Mouse (Mus musculus) embryo, embryonic 9.5 days (tissue): Measurements from ENCODE around the gene Vps35l.

Source experiments
- DNase-seq: peaks from one replicate; pipeline ENCODE4 v3.0.0-alpha.2; 2017; ENCODE audit errors: extremely low spot score

The Vps35l gene

DNA sequence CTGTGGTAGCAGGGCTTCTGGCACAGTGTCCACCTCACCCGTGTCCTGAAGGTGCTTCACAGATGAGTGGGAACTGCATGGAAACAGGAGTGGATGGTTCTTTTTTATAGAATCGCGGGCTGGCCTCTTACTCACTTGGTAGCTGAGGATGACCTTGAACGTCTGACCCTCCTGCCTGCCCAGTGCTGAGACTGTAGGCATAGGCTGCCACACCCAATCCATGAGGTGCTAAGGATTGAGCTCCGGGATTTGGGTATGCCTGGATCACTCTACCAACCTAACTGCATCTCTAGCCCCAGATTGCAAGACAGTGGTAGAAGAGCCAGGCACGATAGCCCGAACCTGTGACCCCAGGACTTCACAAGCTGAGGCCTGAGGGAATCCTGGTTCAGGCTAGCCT lies 77.7 kb downstream of the Vps35l start:
- no peak for DNase-seq

DNA sequence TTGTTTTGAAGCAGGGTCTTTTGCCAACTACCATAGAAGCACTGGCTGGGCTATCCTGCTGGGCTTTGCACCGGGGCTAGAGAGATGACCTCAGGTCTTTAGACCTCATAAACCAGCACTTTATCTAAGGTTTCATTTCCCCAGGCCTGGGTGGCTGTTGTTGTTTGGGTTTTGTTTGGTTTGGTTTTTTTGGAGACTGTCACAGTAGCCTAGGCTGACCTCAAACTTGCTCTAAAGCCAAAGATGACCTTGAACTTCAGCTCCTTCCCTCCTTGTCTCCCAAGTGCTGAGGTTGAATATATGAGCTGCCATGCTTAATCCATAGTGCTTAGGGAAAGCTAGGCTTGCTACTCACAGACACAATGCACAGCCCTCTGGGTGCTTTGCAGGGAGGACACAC lies 79.6 kb downstream of the Vps35l start:
- no peak for DNase-seq

DNA sequence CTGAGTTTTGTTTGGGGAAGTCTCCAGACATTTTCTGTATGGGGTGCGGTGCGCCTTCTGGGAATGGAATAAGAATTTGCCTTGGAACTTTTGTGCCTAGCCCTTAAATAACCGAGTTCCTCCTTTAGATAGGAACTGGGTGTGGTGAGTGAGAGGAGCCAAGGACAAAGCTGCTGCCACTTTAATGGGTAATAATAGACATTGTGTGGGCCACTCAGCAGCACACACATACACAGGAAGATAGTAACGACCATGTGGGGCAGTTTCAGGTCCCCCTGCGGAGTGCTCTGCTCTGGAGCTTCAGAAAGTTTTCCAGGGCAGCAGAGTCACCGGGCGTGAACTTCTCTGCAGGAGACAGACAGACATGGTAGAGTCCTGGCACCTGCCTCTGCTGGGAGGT lies 81.3 kb downstream of the Vps35l start:
- no peak for DNase-seq

DNA sequence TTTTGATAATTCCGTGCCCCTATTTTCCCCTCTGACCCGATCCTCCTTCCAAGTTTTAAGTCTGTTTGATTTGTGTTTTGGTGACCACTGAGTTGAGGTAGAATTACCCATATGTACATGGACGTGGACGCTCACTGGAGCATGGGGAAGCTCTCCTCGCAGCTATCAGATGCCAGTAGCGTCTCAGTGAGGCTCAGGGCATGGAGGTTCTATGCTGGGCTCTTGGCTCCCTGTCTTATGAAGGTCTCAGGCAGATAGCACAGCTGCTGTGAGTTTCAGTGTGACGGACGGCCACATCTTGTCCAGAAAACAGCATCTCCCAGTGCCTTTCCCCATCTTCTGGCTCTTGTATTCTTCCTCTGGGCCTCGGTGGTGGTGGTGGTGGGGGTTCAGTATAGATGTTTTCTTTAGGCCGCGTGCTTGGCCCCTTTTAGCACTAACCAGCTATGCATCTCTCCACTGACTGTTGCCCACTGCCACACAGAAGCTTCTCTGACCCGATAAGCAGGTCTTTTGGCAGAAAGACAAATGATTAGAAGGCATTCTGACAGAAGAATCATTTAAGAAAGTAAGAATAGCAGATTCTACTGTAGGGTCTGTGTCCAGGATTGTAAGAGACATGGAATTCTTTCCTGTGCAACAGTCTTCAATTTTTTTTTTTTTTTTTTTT lies 82.0 kb downstream of the Vps35l start:
- DNase-seq = no peak

DNA sequence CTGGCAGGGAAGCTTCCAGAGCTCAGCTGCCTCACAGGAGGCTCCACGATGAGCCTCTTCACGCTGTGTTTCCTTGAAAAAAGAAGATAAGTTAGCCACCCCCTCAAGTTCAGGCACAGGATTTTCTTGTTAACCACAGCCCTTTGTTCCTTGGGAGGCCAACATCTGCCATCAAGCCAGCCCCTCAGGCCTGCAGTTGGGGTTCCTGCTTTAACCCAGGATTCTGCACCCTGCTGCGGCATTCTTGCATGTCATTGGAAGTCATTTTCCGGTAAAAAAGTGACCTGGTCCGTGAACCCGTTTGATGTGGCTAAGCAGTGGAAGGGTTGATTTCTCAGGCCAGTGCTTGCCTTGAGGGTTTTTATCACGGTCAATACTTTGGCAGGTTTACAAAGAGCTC lies 84.4 kb downstream of the Vps35l start:
- no peak for DNase-seq

DNA sequence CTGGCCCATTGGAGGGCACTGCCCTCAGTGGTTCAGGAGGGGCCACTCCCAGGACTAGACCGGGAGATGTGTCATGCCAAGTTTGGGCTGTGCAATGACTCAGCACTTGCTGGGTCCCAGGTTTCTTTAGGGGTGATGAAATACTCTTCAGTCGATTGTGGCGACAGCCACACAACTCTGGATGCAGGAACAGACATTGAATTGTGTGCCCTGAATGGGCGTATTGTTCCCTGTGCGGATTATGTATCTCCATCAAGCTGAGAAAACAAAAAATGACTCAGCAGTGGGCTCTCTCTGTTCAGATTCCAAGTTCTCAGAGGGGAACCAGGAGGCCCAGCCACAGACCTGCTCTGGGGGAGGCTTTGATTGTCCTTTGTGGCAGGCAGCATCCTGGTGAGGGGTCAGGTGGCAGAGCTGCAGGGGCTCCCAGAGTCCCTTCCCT lies 88.0 kb downstream of the Vps35l start:
- no peak for DNase-seq

DNA sequence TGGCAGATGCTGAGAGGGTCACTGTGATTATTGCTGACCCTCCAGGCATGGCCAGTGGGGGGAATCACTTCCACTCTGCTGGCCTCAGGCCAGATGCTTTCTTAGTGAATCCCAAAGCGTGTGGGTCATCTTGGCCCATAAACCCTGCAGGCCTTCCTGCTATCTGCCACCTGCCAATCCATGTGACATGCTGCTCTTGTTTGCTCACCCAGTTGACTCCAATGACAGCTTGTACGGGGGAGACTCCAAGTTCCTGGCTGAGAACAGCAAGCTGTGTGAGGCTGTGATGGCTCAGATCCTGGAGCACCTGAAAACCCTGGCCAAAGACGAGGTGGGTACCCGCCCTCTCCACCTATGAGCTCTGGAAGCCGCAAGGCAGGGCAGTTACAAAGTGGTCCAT lies 97.9 kb downstream of the Vps35l start:
- no peak for DNase-seq

DNA sequence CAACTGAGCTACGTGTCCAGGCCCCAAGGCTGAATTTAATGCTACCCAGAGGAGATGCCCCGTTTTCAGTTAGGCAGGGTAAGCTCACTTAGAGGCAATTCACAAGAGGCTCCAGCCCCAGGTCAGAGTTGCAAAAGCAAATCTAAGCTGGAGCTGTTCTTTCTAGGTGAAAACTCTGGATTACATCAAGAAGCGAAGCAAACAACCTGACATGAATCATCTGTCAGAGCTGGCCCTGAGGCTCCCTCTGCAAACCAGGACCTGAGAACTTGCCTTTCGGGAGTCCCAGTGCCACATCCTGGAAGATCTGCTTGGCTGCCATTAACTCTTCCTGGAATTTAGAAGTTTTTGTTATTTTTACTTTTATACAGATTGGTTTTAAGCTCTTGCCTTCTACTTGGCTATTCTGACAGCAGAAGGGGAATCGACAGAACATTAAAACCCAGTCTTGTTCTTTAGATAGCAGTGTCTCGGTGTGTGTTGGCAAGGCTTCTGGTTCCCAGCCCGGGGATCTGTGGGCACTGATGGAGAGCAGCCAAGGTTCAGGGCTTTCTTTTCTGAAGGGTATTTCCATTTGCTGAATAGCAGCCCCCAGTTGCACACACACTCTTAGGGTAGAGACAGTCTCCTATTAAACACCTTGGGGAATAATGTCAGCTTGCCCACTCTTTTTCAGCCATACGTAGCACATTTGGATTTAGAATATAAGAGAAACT lies 101.2 kb downstream of the Vps35l start:
- DNase-seq = no peak

DNA sequence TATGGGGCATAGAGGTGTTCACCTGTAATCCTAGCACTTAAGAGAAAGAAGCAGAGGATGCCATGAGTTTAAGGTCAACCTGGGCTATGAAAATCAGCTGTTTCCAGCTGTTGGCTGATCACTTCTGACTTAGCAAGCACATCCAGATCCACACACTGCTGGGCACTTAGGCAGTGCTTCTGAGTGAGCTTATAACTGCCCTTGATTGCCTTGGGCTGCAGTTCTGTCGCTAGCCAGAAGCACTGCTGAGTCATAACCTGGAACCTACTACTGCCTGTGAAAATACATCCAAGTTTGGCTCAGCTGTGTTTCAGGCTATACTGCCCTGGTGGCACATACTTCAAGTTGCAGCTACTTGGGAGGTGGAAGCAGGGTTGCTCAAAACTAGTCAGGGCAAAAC lies 101.8 kb downstream of the Vps35l start:
- no peak for DNase-seq

DNA sequence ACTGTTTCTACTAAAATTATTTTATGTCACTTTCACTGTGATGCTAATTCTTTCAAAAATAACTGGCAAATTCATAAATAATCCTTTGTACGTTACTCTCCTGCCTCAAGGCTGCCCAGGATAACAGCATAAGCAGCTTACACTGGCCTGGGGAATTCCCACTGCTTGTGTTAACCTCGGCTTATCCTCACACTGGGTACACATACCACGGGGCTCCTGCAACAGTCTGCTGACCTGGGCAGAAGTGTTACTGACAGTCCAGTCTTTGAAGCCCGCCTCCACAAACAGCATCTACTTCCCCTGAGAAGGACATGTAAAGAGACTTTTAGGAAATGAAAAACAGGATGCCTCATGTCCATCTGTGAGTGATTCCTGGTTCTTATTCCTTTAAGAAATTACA lies 102.9 kb downstream of the Vps35l start:
- no peak for DNase-seq

DNA sequence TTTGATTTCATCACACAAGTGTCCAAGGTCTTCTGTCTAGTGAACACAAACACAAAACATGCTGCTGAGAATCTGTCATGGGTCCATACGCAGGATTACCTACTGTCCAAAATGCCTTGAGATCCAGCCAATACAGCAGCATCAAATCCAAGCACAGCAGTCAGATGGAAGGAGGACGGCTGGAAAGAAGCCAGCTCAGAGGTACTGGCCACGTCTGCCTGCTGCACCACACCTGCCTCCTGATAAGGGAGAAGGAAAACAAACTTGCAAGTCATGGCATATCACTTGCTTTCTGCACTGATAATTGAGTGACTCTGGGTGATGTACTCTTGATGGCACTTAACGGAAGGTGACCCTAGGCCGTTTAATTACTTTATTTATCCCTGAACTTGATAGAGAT lies 105.1 kb downstream of the Vps35l start:
- DNase-seq = no peak

DNA sequence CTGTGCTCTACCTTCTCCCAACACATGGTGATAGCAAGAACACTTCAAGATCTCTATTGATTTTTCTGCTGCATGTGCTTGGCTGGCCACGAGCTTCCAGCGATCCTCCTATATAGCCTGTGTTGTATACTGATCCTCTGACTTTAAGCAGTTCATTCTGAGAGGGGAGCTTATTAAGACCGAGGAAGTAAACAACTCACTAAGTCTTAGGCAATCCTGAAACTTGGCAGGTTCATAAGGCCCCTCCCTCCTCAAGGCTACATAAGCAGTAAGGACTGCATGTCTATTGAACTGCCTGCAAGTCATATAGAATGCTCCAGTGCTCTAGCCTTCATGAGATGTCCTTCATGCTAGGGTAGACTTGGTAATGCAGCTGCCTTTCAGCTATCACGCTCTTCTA lies 106.3 kb downstream of the Vps35l start:
- DNase-seq = no peak

DNA sequence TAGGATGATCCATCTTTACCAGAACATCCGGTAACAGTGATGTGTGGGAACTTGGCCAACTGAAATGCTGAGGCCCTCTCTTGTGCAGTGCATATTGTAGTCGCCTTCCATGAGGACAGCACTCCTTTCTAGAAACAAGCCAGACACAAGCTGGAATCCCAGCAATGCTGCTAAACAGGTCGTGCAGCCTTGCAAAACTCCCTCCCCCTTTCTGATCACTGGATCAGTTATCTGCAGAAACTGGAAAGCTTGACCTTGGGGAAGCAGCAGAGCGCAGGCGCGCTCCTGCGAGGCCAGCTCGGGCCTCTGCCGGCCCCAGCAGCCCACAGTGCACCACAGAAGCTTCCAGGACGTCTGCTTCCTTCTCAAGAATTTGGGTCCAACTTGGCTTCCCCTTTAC lies 108.8 kb downstream of the Vps35l start:
- DNase-seq = peak; percentile 26

DNA sequence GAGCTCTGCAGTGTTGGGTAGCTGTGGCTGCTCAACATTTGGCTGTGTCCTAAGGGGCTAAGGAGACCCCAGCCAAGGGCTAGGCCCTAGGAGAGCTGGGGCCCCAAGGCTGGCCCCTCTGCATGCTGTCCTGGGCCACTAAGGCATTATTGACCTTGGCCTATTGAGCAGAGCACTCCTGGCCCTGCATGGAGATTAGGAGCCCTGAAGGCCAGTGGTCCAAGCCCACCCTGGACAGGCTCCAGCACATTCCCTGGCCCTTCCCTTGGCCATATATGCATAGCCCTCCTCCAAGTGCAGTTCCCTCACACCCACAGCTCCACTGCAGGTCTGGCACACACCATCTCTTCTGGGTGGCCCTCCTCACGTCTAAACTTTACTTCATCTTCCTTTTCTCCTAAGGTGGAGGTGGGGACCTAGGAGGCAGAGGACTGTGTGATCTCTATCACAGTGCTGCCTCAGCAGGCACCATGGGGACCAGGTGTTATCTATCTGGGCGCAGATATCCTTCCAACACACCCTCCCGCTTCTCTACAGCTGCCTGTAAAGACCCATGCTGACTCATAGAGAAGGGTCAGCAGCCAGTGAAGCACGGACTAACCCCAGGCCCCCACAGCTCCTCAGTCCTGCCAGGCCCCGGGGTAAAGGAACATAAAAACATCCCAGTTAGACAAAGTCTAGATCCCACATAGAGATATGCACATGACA lies 109.7 kb downstream of the Vps35l start:
- DNase-seq = no peak

DNA sequence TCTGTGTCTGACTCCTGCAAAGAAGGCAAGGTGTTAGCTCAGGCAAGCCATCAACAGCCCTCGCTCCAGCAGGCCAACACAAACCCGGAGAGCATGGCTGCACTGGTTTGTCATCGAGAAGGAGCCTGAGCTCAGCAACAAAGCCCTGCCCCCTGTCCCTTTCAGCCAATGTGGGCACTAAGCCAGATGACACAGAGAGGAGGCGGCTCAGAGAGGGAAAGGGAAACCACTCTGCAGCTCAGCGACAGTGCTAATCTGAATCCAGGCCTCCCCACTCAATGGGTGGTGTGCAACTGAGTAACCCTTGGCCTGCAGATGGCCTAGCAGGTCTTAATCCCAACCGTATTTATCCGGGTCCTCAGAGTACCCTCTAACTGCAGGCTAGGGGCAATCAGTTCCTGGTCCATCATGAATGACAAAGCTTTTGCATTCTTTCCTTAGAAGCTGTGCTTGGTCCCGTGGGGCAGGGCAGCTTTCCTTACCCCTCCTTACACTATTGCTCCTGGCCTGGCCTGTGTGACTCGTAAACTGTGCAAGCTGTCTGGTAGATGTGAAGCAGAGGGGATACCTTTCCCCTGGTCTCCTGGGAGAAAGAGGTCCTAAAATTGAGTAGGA lies 110.8 kb downstream of the Vps35l start:
- DNase-seq = no peak

DNA sequence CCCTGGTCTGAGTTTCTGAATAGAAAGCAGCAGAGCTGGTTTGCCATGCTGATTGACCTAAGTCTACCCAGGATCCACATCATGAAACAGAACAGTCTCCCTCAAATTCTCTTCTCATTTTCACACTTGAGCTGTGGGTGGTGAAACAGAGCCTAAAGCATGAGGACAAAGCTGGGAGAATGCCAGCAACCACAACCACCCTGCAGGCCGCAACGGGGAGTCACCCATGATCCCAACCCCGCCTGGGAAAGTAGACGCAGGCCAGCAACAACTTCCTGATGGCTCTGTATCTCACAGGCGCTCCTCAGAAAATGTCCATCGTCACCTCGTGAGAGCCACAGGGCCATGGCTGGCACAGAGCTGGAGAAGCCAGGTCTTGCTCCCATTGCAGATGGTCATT lies 111.5 kb downstream of the Vps35l start:
- no peak for DNase-seq

DNA sequence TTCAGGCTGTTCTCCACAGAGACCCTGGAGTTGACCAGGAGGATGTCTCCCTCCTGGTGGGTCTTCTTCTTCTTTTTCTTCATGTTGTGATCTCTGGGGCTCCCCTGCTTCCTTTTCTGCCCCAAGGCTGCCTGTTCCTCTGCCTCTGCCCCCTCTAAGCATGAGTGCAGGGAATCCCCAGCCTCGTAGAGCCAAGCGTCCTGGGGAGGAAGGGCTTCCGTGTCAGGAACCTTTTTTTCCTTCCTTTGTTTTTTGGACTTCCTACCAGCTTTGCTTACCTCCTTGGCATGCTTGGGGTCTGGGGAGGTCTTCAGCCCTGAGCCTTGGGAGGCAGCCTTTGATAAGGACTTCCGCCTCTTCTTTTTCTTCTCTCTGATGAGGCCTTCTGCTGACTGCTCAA lies 112.6 kb downstream of the Vps35l start:
- DNase-seq = no peak

DNA sequence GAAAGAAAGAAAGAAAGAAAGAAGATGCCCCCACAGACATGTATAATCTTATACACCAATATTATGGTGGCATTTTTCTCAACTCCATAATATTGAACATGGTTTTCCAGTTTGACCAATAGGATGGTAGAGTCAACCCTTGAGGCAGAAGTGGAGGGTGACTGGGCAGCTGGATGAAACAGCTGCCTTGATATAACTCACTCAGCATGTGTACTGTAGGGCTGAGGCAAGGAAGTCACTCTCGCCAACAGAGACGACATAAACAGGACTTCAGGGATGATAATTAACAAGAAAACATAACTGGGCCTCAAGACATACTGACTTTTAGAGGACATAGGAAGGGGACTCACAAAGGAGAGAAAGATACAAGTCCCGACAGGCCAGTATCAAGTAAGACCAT lies 114.6 kb downstream of the Vps35l start:
- no peak for DNase-seq

DNA sequence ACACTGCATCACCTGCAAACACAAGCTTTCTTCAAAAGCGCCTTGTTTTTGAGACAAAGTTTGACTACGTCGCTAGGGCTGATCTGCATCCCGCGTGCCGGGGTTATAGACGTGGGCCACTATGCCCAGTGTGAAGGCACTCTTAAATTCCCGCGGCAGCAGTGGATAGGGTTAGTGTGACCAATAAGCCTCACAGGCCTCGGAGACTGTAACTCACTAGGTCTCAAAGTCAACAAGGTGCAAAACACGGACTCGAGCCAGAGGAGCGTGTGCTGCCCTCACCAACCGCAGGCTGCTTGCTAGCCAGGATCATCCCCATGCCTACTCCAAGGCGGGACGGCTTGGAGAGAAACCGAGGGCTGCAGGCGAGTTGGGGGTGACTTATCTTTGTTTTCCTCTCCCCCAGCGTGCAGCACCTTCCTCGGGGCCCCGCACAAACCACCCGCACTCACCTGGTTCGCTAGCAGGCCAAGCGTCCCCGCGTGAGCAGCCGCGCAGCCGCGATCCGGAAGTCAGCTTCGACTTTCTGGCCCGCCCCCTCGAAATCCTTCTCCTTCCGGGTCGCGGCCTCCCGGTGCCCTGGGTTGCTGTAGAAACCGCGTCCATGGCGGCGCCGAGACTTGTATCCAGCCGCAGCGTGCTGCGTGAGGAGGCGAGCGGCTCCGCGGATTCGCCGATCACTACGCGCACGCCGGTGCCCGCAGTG lies 115.3 kb downstream of the Vps35l start, which contains the start of gene Iqck:
Gene Iqck, plus strand, starts transcription at position 582 of the 706 bp plus-strand sequence.
- DNase-seq = peak; percentile 90

DNA sequence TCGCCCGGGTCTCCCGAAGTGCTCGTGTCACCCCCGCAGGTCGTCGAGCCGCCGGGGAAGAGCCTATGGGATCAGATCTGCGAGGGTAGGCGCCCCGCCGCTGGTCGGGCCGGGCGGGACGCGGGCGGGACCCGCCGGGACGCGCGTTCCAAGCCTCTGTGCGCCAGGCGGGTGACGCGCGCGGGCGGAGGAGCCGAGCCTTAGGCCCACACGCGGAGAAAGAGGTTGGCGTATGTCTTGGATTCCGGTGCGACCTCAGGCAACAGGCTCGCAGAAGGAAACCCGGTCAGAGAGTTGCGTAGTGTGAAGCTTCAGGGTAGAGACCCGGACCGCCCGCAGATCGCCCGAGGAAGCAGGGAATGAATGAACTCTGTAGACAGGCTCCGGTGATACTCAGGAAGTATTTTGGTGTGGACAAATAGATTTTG lies 115.9 kb downstream of the Vps35l start, which contains the start of gene Knop1:
Gene Knop1, minus strand, starts transcription at position 378 of the 428 bp plus-strand sequence.
- DNase-seq = no peak

DNA sequence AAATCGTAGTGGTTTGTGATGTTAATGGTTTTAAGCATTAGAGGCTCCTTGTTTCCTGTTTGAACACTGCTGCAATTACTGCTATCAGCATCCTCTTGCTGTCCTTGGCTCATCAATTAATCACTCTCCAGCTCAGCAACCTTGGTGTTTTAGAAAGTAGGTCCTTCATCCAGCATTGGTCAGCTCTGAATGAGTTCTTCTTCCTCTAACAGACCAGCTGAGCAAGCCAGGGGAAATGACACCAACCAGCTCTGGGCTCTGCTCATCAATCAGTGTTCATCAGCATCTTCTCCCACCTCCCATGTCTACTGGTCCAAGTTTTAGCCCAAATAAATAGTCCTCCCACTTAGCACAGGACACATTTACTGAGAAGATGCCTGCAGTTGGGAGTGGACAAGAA lies 118.6 kb downstream of the Vps35l start:
- no peak for DNase-seq

DNA sequence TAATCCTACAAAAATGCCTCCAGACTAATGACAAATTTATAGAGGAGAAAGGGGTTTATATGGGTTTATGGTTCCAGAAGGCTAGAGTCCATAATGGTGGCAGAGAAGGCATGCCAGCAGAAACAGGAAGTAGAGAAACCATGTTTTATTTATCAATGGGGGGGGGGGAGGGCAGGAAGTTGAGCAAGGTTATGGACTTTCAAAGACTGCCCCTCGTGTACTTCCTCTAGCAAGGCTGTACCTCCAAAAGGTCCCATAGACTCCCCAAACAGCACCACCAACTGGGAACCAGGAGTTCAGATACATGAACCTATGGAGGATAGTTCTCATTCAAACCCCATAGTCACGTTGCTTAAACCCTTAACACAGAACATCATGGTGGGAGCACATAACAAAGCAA lies 125.3 kb downstream of the Vps35l start:
- no peak for DNase-seq
